Mouse (Mus musculus) CD4-positive, CD25-positive, alpha-beta regulatory T cell, adult 2 months (primary cell): ENCODE measurements at regions not wholly inside any gene's neighbourhood (a gene's known extent, or its start where the extent isn't known, plus 50 kb on each side); places are given as distances from the start of the nearest gene placed in this dataset.

Source experiments
- DNase-seq: peaks from one replicate; pipeline ENCODE4 v3.0.0-alpha.2; 2012; ENCODE audit warnings: low read depth, low spot score

DNA sequence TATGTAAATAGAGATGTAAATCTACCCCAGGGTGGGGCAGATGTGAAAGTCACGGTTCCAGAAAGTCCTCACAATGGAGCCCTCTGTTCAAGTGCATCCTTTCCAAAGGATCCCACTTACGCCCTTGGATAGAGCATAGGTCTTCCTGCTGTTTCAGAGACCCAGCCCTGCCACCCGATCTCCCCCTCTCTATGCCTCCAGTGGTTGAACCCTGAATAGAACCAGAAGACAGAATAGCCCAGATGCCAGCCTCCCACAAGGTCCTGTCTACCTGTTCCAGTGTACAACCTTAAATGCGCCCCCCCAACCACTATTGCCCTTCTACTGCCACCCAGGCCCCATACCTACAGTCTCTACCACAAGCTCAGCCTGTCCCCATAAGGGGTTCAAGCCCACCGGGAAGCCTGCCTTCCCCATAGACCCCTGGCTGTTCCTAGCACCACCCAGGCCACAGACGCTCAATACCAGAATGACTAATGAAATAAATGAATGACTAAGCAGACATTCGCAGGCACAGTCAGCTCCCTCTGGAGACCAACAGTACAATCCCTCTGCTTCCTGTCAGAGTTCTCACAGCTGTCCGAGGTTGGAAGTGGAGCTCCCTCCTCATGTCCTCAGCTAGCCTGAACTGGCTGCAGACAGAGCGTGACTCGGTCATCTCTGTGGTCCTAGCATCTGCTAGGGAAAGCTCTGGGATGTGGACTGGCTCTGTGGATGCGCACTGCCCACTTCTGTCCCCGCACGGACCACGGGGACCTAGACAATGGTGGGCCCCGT is 133.4 kb upstream of the 1600014C23Rik start:
- no peak for DNase-seq

DNA sequence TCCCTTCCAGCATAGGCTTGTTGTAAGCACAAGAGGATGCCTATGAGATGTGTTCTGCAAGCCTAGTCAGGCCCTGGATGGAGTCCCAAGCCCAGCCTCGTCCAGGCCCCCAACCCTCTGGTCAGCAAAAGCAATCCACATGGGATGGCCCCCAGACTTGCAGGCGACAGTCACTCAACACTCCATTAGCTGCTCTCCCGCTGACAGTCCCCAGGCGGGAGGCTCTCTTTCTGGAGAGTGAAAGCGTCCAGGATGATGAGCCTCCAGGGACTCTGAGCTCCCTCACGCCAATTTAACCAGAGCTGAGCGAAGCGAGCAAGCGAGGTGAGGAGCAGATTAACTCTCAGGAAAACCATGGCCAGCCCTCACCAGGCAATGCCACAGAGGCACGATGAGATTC is 132.7 kb upstream of the 1600014C23Rik start:
- DNase-seq = no peak

DNA sequence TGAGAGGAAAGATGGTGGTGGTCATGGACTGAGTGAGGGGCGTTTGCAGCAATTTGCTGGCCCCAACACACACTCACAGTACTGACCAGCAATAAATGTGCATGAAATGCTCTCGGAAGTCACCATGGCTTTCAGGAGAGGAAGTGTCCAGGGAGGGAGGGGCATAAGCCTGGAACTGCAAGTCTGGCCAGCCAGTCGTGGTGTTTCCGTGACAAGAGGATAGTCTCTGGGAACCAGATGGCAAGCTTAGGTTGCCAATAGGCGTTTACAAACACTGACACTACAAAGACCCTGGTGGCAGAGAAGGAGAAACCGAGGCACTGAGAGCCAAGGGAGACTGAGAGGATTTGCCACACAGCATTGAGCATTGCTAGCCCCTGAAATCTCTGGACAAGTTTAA is 132.3 kb upstream of the 1600014C23Rik start:
- no peak for DNase-seq

DNA sequence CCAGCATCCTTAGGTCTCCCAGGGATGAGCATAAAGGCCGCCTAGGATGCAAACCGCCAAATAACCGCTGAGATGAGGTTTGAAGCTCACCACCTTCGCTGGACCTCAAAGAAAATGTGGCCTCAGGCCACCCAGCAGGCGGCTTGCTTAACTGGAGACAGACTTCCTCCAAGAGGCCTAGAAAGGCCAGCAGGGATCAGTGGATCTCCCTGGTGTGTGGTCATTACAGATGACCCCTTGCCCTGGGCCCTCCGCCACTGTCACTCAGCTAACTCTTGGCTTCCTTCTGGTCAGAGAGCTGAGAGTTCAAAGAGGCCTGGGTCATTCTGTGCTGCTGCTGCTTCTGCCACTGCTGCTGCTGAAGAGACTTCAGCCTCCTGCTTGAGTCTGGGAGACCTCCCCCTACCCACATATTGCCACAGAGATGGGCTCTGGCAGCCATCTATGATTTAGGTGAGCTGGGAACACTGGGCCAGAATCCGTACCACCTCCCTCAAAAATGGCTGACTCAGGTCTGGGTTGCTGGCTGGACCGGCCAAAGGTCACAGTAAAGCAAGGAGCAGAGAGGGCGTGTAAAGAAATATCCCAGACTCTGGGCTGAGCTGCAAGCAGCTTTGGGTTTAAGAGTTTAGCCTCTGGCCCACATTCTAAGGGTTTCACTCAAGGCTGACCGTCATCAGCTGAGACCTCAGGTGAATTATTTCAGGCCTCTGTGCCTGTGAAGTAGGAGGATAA is 130.0 kb upstream of the 1600014C23Rik start:
- DNase-seq = no peak

DNA sequence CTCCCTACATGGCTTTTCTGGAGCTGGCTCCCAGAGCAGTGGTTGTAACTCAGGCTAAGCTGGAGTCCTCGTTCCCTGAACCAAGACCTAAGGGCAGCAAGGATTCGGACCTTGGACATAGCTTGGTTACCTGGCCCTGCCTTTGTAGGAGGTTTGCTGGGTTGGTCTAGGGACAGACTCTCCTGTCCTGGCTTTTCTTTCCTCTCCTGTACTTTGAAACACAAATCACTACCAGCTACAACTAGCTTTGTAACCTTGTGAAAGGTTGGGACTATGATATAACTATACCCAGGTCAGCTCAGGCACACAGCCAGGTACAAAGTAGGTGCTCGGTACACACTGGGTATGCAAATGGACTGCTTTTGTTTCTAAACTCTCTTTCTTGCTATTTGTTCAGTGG is 129.4 kb upstream of the 1600014C23Rik start:
- DNase-seq = no peak

DNA sequence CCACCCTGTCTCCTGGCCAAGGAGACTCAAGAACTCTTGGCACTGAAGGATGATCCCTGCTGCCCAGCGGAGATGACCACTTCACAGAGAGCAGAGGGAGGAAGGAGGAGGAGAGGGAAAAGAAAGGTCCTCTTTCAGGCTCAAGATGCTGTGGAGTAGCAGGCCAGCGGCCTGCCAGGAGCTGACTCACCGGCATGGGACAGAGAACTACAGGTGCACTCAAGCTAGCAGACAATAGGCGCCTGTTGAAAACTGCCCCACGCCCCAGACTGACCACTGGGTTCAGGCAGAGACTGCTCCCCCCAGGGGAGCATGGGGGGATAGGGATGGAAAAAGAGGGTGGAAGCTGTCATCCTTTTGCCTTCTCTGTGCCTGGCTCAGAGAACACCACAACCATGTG is 125.8 kb upstream of the 1600014C23Rik start:
- DNase-seq = no peak

DNA sequence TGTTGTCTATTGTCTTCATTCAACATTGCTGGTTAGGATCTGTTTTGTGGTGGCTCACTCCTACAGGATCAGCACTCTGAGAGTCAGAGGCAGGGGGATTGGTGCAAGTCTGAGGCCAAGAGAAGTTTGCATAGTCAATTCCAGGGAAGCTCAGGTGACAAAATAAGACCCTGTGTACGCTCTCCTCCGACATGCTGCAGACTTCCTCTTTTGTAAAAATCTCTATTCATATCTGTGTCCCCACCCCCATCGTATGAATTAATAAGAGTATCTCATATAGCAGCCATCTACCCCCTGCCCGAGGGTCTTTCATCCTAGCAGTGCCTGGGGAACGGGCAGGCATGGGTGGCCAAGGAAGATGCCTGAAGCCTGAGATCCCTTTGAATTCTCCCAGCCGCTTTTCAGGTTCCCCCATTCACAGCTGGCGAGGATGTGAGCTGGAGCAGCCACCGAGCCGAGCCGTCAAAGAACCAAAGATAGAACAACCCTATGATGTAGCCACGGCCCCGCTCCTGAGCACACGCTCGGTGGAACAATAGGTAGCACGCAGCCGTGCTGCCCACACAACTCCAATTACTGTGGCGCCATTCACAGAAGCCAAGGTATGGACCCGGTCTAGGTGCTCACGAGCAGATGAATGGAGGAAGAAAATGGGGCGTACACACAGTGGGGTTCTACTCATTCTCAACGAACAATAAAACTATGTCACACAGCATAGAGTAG is 120.4 kb upstream of the 1600014C23Rik start:
- DNase-seq = no peak

DNA sequence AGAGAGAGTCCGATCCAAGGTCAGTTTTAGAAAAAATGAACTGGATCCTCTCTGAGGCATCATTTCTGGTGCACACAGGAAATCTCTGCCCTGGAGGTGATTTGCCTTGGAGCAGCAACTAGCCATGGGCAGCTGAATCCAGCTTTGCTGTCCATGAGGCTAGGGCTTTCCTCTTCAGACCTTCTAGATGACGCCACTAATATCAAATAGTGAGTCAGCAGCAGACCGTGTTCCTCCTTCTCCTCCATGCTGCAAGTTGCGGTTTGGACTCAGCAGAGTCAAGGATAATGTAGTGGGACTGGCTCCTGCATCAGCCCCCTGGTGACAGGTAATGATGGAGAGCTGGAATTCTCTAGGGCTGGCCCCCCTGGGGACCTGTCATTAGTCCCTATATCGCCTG is 118.8 kb upstream of the 1600014C23Rik start:
- DNase-seq = no peak

DNA sequence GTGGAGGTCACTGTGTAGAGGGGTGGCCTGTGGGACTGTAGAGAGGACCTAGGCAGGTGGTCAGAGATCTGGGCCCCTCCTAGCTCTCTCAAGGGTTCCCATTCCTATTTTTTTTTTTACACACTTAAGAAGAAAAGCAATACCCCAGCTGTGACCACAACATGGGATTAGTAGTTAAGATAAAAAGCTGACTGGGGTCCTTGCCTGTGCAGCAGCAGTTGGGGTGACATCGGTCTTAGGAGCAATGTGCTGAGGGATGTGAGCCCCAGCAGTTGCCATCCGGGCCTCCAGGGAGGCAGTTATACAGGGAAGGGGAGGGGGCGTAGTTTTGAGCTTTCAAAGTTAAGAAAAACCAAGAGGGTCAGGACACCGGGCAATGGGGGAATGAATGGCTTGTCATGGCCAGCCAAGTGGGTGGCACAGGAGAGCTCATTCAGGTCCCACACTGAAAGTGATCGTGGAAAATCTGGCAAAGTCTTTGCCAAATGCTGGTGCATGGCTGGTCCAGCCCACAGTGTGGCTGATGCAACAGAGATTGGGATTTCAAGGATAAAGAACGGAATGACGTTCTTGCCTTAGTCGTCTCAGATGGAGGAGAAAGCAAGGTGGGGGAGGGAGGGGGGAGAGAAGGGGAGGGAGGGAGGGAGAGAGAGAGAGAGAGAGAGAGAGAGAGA is 118.2 kb upstream of the 1600014C23Rik start:
- DNase-seq = no peak

DNA sequence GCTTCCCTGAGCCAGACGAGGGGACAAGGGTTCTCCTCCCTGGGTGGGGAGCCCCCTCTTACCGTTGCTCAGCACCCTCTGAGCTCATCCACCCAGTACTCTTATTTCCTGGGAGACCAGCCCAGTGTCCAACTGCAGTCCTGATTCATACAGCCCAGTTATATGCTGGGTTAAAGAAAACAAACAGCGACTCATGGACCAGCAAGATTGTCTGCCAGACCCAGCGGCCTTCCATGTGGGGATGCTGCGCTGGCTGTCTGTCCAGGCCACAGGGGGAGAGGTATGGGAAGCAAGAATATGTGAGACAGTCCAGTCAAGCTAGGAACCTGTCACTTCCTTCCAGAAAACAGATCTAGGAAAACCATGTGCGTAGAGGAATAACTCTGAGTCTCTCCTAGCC is 117.3 kb upstream of the 1600014C23Rik start:
- no peak for DNase-seq

DNA sequence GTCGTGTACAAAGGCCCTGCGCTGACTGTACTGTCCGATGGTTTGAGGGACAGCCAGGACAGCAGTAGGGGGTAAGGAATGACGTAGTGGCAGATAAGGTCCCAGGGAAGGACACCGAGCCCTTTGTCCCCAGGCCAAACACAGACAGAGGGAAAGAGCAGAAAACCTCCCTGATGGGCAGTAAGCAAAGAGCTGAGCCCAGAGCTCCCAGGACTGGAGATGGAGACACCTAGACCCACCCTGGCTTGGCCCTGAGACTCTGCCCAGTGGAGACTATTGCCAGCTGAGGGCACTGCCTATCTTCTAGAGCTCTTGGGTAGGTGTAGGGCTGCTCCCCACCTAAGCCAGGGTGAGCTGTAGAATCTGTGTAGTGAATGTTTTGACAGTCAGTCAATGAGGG is 116.5 kb upstream of the 1600014C23Rik start:
- DNase-seq = no peak

DNA sequence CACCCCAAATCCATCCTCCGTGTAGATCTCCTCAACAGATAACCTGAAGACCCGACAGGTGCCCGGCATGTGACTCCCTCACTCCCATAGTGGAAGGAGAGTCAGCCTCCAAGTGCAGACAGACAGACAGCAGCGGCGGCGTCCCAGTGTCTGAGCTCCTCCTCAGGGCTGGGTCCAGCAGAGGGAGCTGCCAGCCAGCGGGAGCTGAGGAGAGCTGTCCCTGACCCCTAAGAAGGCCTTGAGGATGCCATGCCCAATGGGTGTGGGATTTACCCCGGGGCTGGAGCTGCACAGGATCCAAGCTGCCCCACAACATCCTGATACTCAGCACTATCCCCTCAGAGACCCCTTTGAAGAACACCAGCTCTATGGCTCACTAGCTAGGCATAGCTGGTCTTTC is 115.0 kb upstream of the 1600014C23Rik start:
- DNase-seq = peak; percentile 3

DNA sequence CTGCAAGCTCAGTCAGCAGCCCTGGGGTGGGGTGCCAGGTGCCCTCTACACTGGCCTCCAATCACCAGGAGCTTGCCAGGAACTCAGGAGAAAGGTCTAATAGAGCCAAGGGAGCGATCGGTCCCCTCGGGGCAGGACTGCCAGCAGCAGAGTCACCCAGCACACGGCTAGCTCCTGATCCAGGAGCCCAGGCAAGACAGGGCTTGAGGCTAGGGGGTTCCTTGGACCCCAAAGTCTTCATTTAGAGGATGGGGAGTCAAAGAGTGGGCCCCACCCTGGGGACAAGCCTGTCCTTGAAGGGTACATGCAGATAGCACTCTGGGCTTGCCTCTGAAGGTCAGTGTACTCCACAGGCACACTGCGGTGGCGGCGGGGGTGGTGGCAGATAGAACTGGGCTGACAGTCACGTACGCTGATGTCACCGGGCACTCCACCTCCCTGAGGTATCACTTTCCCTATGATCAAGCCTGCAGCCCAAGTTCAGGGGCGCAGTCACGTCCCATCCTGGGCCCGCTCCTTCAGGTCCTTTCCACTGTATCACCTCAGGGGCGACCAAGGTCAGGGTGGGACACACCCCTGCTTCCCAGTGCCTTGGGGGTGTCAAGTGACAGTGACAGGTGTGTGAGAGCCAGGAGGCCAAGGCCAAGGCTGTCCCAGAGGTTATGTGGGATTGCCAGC is 114.2 kb upstream of the 1600014C23Rik start:
- DNase-seq = no peak

DNA sequence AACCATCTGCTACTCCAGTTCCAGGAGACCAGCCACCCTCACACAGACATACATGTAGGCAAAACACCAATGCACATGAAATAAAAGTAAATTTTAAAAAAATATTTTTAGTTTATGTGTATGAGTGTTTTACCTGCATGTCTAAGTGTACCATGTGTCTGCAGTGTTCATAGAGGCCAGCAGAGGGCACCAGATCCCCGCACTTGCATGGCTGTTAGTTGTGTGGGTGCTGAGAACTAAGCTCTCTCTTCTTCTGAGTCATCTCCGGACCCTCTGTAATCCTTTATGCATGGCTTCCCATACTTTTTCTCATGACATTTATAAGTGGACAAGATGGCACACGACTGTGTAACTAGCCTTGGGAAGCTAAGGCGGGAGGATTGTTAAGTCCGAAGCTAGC is 112.2 kb upstream of the 1600014C23Rik start:
- DNase-seq = peak; percentile 33

DNA sequence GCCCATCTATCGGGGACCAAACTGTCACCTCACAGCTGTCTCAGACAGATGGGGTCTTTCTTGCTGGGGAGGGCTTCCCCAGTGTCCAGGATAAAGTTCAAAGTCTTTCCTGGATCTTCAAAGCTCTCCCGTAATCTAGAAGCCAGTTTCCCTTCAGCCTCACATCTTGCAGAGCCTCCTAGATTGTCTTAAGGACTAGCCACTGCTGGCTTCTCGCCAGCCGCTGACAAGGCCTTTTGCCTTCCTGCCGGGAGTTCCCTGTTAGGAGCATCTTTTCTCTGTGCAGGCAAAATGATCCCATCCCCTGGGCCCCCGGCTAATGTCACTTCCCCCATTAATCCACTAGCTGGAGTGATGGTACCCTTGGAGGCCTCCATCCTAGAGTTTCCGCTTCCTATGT is 103.1 kb upstream of the 1600014C23Rik start:
- DNase-seq = no peak

DNA sequence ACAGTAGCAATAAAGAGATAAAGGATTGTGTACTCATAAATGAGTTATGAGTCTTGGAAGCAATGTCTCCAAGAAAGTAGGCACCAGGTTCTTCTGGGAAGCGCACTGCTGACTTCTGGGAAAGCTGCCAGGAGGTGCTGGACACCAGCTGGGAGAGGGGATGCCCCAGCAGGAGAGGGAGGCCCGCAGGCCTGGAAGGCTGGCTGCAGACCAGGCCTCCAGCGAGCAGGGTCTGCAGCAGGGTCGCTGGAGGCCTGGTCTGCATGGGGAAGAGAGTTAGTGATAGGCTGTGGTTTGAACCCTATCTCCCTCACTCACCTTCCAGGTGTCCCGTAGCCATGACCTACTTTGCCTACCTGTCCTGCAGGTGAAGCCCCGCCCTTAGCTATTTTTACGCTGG is 102.6 kb upstream of the 1600014C23Rik start:
- no peak for DNase-seq

DNA sequence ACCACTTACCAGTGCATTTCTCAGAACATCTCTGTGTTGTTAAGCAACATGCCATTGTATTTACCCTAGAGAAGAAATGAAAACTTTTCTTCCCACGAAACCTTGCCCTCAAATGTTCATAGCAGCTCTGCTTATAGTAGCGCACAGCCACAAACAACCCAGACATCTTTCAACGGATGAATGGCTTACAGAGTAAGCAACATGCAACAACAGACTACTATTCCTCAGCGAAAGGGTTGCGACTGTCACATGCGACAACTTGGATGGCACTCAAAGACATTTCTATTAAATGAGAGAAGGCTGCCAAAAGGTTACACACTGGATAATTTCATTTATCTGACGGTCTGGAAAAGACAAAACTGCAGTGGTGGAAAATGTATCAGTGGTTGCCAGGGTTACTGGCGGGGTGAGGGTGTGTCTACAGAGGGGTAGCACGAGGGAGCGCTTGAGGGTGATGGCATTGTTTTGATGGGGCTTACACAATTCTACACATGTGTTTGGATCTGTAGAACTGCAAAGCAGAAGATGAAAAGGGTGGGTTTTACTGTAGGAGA is 101.0 kb upstream of the 1600014C23Rik start:
- no peak for DNase-seq

DNA sequence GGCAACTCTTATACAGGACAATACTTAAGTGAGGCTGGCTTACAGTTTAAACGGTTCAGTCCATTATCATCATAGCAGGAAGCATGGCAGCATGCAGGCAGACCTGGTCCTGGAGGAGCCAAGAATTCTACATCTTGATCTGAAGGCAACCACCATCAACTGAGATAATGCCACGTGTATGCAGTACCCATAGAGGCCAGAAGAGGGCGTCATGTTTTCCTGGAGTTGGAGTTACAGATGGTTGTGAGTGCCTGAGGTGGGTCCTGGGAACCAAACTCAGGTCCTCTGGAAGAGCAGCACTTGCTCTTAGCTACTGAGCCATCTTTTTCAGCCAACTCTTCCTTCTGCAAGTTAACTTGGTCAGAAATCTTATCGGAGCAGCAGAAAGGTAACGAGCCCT is 96.7 kb upstream of the 1600014C23Rik start:
- no peak for DNase-seq

DNA sequence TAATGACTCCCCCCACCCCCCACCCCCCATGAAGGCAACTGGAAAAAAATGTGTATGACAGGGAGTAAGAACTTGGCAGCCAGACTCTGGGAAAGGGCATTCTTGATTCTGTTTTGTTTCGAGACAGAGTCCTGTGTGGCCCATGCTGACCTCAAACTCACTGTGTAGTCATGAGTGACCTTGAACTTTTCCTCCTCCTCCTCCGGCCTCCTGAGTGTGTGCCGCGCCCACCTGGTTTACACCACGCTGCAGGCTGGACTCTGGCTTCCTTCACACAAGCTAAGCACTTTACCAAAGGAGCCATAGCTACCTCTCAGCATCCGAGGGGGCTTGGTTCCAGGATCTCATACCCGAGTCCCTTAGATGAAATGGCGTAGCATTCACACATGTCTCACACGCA is 95.9 kb upstream of the 1600014C23Rik start:
- DNase-seq = no peak

DNA sequence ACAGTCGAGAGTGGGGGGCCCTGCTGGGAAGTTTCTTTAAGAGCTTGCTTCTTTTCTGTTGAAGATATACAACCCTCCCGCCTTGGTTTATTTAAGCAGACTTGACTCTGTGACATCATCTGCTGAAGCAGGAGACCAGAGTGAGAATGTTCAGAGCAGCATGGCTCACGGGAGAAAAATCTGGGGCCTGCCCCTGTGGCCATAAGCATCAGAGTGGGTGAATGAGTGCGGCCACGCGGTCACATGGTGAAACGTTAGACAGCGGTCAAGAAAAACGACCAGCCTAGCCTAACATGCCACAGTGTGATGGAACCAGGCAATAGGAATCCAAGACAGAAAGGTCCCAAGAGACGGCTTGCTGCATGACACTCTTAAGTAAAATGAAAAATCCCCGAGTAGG is 95.2 kb upstream of the 1600014C23Rik start:
- no peak for DNase-seq

DNA sequence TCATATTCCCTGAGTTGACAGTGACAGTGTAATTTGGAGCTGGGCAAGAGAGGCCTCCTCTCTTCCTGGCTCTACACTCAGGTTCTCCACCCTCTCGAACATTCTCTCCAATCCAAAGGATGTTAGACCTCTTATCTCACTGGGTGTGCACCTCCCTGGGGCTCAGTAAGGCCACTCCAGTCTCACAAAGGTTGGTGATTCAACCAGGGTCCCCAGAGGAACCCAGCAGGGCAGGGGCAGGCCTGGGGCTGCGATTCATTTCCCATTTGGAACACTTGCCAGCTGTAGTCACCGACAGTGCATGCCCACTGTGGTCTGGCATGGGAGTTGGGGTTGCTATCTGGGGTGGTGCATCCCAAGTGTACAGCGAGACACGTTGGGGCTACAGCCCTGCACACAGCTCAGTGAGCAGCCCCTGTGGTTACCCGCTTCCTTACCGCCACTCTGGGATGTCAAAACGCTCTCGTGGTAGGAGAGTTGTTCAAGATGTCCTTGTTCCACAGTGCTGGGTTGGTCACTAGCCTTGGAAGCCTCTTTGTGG is 94.7 kb upstream of the 1600014C23Rik start:
- no peak for DNase-seq
